Mouse (Mus musculus) bone marrow macrophage, adult 2 months (primary cell): ENCODE data around the gene Slitrk3.

ENCODE experiments used
- CTCF ChIP-seq: IDR thresholded peaks from 2 replicates; pipeline ENCODE4 v1.5.1; 2012; ENCODE audit warnings: low read depth, mild to moderate bottlenecking, low read length, moderate library complexity
- POLR2A ChIP-seq: IDR thresholded peaks from 2 replicates; pipeline ENCODE4 v1.6.1; 2012; ENCODE audit warnings: mild to moderate bottlenecking, low read depth, low read length, borderline replicate concordance

DNA sequence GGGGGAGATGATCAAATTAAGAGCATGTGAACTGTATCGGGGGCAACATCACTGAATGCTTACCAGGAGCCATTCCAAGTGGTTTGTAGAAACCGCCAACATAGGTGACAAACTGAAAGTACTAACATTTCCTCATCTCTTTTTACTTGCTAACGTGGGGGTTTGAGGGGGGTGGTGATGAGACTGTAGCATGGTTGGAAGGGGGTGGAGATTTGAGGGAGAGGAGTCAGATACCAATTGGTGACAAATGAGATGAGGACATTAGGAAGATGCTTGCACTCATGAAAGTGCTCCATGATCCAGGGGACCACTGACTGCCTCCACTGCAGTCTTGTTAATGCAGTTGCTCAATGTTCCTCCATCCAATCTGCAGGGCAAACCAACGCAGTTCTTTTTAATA lies 587 bp upstream of the Slitrk3 start:
- TF ChIP-seq CTCF, result no peak
- TF ChIP-seq POLR2A, result no peak
